ENCODE assay signal across 9 mouse cellular contexts in genomic region chr1:187137426-187137825, GRCm38 (mm10).
DNase-seq lines count a peak whose midpoint lies in the region; ATAC-seq and TF ChIP-seq lines count a peak whose summit lies in the region.
"Had no signal": no experiment of that assay in that cellular context is flagged by ENCODE, and none has a peak within 500 bp of the region (broad histone marks: within the 10 kb centered on the region; RNA-seq: fewer than 3 reads in every experiment).

No protein-coding gene starts in this region.

- TF ChIP-seq CTCF in heart, postnatal 0 days (IDR thresholded peaks at IDR 0.05; ENCODE audit: low read depth) = peak; percentile 80

- H3K27me3 ChIP-seq in heart, postnatal 0 days (ENCODE audit: control insufficient read depth, insufficient read depth, low read length) = no peaks in the 10 kb centered on the region

- no peak overlapping the region for H3K4me3 ChIP-seq in heart, postnatal 0 days (ENCODE audit: low read depth, low read length)
- H3K4me3 ChIP-seq: limb, embryonic 12.5 days had no signal

- 26% methylated on average over 6 of the region's 6 CpGs for WGBS in heart, postnatal 0 days
- WGBS in large intestine, adult 2 months = 26% methylated on average over 6 of the region's 6 CpGs

- H3K4me1 ChIP-seq in heart, postnatal 0 days (ENCODE audit: control insufficient read depth, insufficient read depth) = no peaks in the 10 kb centered on the region
- H3K4me1 ChIP-seq: limb, embryonic 12.5 days had no signal

- no peak overlapping the region for H3K9ac ChIP-seq in heart, postnatal 0 days (replicated peaks; ENCODE audit: low read depth, low read length)
- H3K9ac ChIP-seq: limb, embryonic 12.5 days had no signal

- no peaks in the 10 kb centered on the region for H3K36me3 ChIP-seq in heart, postnatal 0 days (replicated peaks; ENCODE audit: control insufficient read depth, insufficient read depth, low read length)
- H3K36me3 ChIP-seq: limb, embryonic 12.5 days had no signal

- ATAC-seq in heart, postnatal 0 days (ENCODE audit: insufficient read depth, low read depth) = no peak

- no peak overlapping the region for H3K27ac ChIP-seq in heart, postnatal 0 days (ENCODE audit: low read depth)
- H3K27ac ChIP-seq: limb, embryonic 12.5 days had no signal

- H3K9me3 ChIP-seq in heart, postnatal 0 days (replicated peaks; ENCODE audit: control insufficient read depth, low read length) = no peaks in the 10 kb centered on the region
- H3K9me3 ChIP-seq: limb, embryonic 12.5 days had no signal

- peak; percentile 52 for DNase-seq in heart, postnatal 0 days (ENCODE audit: low spot score)
- no peak for DNase-seq in heart, adult 11 months
- DNase-seq in NIH3T3 (ENCODE audit: low read depth) = peak; percentile 79
- DNase-seq in cerebellum, adult 9-11 months = peak; percentile 35
- peak; percentile 18 for DNase-seq in gastrocnemius, postnatal 10 days
- peak; percentile 27 for DNase-seq in large intestine, adult 2 months (ENCODE audit: low read depth, low spot score)
- peak; percentile 64 for DNase-seq in lung, postnatal 25 days (ENCODE audit: low spot score)
- DNase-seq in telencephalon, adult 2 months (ENCODE audit: low read depth, low spot score) = peak; percentile 39

- no peak for TF ChIP-seq EP300 in heart, postnatal 0 days (IDR thresholded peaks at IDR 0.05; ENCODE audit: low read depth)

- H3K4me2 ChIP-seq in heart, postnatal 0 days (ENCODE audit: low read depth, low read length) = no peak overlapping the region
- H3K4me2 ChIP-seq: limb, embryonic 12.5 days had no signal
